ENCODE assay signal across 27 mouse cellular contexts in the genomic region with DNA sequence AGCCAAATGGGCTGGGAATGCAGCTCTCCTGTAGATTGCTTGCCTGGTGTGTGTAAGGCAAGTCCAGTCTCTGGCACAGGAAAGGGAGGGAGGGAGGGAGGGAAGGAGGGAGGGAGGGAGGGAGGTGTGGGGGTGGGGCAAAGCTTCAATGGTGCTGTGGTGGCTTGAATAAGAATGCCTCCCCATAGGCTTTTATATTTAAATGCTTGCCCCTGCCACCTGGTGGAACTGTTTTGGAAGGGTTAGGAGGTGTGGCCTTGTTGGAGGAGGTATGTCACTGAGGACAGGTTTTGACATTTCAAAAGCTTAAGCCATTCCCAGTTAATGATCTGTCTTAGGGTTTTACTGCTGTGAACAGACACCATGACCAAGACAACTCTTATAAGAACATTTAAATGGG.
"Had no signal": no experiment of that assay in that cellular context is flagged by ENCODE, and none has a peak within 500 bp of the region (broad histone marks: within the 10 kb centered on the region; RNA-seq: fewer than 3 reads in every experiment).

No protein-coding gene starts in this region.

- H3K9ac ChIP-seq: heart, embryonic 13.5 days; heart, embryonic 15.5 days; hindbrain, embryonic 13.5 days; hindbrain, embryonic 15.5 days; kidney, embryonic 15.5 days; limb, embryonic 12.5 days; liver, embryonic 13.5 days had no signal

- H3K4me3 ChIP-seq: heart, adult 2 months; heart, embryonic 13.5 days; heart, embryonic 15.5 days; hindbrain, embryonic 13.5 days; hindbrain, embryonic 15.5 days; kidney, embryonic 15.5 days; left cerebral cortex, adult 2 months; limb, embryonic 10.5 days; limb, embryonic 12.5 days; liver, embryonic 13.5 days had no signal

- ATAC-seq: hindbrain, postnatal 0 days; intestine, embryonic 16.5 days had no signal

- H3K27me3 ChIP-seq: heart, embryonic 13.5 days; heart, embryonic 15.5 days; hindbrain, embryonic 13.5 days; hindbrain, embryonic 15.5 days; kidney, embryonic 15.5 days; limb, embryonic 12.5 days had no signal

- H3K9me3 ChIP-seq: heart, embryonic 15.5 days; hindbrain, embryonic 13.5 days; hindbrain, embryonic 15.5 days; kidney, embryonic 15.5 days; limb, embryonic 10.5 days; liver, embryonic 13.5 days had no signal

- DNase-seq: gastrocnemius, postnatal 14 days; gastrocnemius, postnatal 36 days; heart, adult 11 months; heart, adult 2 months; heart, postnatal 14 days; heart, postnatal 36 days; kidney, adult 11 months; kidney, adult 2 months; kidney, adult 9 months; kidney, postnatal 14 days; kidney, postnatal 36 days; layer of hippocampus, adult 9-11 months; liver; liver, embryonic 13.5 days had no signal

- H3K27ac ChIP-seq: heart, adult 2 months; heart, embryonic 13.5 days; heart, embryonic 15.5 days; hindbrain, embryonic 13.5 days; hindbrain, embryonic 15.5 days; hindbrain, postnatal 0 days; kidney, embryonic 15.5 days; kidney, postnatal 0 days; left cerebral cortex, adult 2 months; limb, embryonic 10.5 days; limb, embryonic 12.5 days; liver, embryonic 13.5 days had no signal

- H3K4me1 ChIP-seq: heart, embryonic 13.5 days had no signal

- H3K4me2 ChIP-seq: heart, embryonic 11.5 days; heart, embryonic 13.5 days; heart, embryonic 15.5 days; hindbrain, embryonic 13.5 days; hindbrain, embryonic 15.5 days; kidney, embryonic 15.5 days; limb, embryonic 12.5 days; liver, embryonic 11.5 days; liver, embryonic 13.5 days had no signal

- H3K36me3 ChIP-seq: heart, embryonic 13.5 days; heart, embryonic 15.5 days; hindbrain, embryonic 13.5 days; hindbrain, embryonic 15.5 days; kidney, embryonic 15.5 days; limb, embryonic 10.5 days; limb, embryonic 12.5 days; liver, embryonic 13.5 days had no signal
